Mouse (Mus musculus): ENCODE measurements around the gene Fnbp4. TPM values are rescaled to one million over a fixed set of nuclear protein-coding genes. Genes with fewer than 3 reads are reported as not detected.

The Fnbp4 gene
- polyA plus RNA-seq, 1 experiment from 2014 or later: 110 TPM

Other genes starting within 250 kb of the Fnbp4 start
- 2.1 and 2.2 TPM in 2 replicates for gene Ptprj, start 164.7 kb upstream of the Fnbp4 start, polyA plus RNA-seq (2016; fragmentation: Nextera tagmentation; extraction: Ambion mirVana)
- gene Nup160, start 68.2 kb upstream of the Fnbp4 start, polyA plus RNA-seq (2016; fragmentation: Nextera tagmentation; extraction: Ambion mirVana): 62.2 and 62.5 TPM in 2 replicates
- gene Agbl2, start 37.4 kb downstream of the Fnbp4 start, polyA plus RNA-seq (2016; fragmentation: Nextera tagmentation; extraction: Ambion mirVana): 0.25 and 0.47 TPM in 2 replicates
- 251 and 254 TPM in 2 replicates for gene Mtch2, start 101.8 kb downstream of the Fnbp4 start, polyA plus RNA-seq (2016; fragmentation: Nextera tagmentation; extraction: Ambion mirVana)
- 2.3 and 3.8 TPM in 2 replicates for gene C1qtnf4, start 140.5 kb downstream of the Fnbp4 start, polyA plus RNA-seq (2016; fragmentation: Nextera tagmentation; extraction: Ambion mirVana)
- 57.8 and 58.6 TPM in 2 replicates for gene Kbtbd4, start 159.4 kb downstream of the Fnbp4 start, polyA plus RNA-seq (2016; fragmentation: Nextera tagmentation; extraction: Ambion mirVana)
- 194 and 199 TPM in 2 replicates for gene Ndufs3, start 159.5 kb downstream of the Fnbp4 start, polyA plus RNA-seq (2016; fragmentation: Nextera tagmentation; extraction: Ambion mirVana)
- 148 and 158 TPM in 2 replicates for gene Celf1, start 195.0 kb downstream of the Fnbp4 start, polyA plus RNA-seq (2016; fragmentation: Nextera tagmentation; extraction: Ambion mirVana)

All from midbrain, embryonic 10.5 days (tissue).